Mouse (Mus musculus) left cerebral cortex, postnatal 14 days (tissue): ENCODE measurements around the gene Rep15. TPM values are rescaled to one million over a fixed set of nuclear protein-coding genes. Genes with fewer than 3 reads are reported as not detected.

Source experiments
- DNase-seq, 2 experiments: peaks; one replicate each; pipeline ENCODE4 v3.0.0; 2021 to 2022; ENCODE audit warnings: low spot score in 2 of 2, mixed read lengths in 1 of 2
- intact Hi-C: fragments of 180-260 bp; cut with DNase I; formaldehyde crosslinking; loops from one replicate; pipeline ENCODE4 v1.15.1; 2025
- total RNA-seq, 2 experiments: library from RNA; stranded (reverse); gene quantifications; 2 replicates each; pipeline ENCODE4 v1.2.3; 2021

Rep15 gene
- total RNA-seq, 2 experiments from 2014 or later: 1.6 to 2.5 TPM

DNA sequence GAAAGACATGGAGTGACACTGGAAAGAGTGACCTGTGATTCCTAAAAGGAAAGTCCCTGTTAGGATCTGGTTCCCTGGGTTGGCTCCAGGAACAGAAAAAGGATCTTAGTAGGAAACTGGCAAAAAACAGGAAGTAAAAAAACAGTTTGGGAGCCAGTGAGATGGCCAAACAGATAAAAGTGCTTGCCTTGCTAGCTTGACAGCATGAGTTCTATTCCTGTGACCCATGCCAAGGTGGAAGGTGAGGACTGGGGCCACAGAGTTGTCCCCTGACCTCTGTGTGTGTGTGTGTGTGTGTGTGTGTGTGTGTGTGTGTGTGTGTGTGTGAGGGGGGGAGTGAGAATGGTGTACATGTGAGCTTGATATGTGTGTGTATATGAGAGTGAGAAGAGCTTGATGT lies 8.8 kb upstream of the Rep15 start:
- intact Hi-C loops: no loop called here
- DNase-seq: no peak

DNA sequence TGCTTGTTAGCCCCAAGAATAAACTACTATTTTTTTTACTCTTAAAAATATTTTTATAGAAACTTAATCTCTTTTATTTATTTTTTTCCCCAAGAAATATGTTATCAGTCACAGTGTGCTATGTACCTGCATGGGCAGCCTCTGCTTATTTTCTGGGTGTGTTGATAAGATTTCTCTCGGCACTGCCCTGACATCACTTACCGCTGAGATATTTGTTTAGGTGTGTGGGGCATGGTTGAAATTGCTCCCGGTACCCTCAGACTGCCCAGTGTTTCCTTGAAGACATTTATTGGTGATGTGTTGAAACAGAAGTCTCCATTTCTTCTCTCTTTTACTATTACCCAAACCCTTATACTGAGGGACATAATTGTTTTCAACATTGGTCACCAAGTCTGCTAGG lies 7.6 kb upstream of the Rep15 start:
- DNase-seq: no peak
- intact Hi-C loops: no loop called here

DNA sequence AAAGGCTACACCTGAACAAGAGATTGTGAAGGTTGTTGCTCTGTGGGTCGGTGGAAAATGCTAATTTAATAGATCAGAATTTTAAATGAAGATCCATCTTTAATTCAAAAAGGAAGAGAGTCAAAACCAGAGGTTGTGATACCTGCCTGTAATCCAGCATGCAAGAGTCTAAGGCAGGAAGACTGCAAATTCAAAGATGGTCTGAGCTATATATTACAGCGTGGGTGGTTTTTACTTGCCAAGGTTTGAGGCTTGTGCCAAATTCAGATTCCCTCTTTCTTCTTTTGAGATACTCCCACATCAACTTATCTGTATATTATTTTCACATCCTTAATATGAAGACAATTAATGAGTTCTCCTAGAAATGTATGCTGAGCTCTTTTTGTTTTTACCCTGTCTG lies 4.0 kb upstream of the Rep15 start:
- DNase-seq: peak in 1 of 2 experiments; percentile 36
- intact Hi-C loops: no loop called here

DNA sequence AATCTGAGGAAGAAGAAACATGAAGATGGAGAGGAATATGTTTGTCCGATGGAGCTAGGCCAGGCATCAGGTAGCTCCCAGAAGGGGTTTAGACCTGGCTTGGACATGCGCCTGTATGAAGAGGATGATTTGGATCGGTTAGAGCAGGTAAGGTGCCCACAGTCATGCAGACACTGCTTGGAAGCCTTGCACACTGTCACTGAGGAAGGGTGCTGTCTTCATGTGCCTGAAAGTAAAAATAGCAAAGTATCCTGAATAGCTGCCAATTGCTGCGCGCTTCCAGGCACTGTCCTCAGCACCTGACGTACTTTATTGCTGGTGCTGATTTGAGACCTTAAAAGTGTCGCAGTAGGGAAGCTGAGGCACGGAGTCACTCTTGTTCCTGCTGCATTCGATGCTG lies 2.8 kb upstream of the Rep15 start:
- peak; percentile 45 to 50 for DNase-seq
- intact Hi-C loops: no loop called here

DNA sequence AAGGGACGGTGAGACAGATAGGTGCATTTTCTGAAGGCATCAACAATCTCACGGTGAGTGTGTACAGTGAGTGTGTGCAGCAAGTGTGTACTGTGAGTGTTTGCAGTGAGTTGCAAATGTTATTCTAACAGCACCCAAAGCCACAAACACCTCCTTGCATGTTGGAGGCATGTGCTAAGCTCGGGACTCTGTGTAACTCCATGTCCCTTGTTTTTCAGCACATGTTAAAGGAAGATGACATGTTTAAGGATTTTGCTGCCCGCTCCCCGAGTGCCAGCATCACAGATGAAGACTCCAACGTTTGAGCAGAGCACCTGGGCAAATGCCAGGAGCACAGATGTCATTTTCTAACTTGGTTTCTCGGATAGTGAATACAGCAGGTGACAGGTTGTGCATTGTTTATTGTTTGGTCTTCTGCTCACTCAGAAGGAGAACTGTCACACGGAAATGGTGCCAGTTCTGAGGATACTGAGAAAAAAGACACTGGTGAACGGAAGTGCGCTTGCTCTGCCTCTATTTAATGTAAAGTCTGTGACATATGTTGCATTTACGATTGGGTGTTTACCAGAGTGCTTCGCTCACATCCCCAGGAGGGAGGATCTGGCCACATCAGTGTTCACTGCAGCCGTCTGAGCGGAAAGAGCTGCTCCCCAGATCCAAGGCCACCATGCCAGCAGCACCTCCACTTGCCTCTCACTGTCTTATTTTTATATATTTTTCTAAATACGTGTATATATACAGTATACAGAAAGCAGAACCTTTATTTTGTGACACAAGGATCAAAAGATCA lies 2.1 kb upstream of the Rep15 start:
- intact Hi-C loops: no loop called here
- DNase-seq: no peak

DNA sequence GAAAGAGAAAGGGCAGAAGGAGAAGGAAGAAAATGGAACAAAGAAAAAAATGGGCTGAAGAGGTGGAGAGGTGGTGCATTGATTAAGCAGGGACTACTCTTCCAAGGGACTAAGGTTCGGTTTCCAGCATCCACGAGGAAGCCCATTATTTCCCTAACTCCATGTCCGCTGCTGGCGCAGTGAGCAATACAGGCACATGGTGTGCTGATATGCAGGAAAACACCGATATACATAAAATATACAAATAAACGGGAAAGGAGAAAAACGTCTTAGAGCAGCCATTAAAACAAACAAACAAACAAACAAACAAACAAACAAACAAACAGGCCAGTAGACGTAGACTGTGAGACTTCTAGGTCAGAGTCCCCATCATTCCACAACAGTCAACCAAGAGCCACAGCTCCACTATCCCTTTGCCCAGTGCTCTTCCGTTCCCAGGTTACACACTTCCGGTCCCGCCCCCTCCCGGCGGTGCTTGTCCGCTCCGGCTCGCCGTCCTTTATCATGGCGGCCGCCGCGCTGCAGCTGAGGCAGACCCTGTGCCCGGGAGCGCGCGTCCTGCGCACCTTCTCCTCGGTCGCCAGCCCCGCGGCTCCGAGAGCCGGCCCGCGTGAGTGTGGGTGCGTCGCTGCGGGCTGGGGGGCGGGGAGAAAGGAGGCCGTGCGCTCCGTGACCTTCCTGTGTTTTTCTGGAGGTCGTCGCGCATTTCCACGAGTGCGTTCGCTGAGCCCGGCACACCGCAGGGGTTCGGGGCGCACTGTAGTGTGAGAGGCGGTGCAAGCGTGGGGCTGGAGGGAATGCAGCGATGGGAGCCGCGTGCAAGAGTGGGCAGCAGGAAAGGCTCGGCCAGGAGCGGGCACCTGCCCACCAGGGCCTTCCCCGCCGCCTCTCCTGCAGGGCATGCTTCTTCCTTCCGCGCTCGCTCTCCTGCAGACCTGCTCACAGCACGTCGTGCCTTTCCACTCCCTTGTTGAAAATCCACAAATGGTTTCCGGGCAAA lies 10.2 kb downstream of the Rep15 start, which contains the start of gene Mrps35:
Gene Mrps35 (plus strand): TSS at position 474 of the 1,000 bp plus-strand sequence.
- intact Hi-C loops: no loop called here
- DNase-seq: peak; percentile 88 to 90

DNA sequence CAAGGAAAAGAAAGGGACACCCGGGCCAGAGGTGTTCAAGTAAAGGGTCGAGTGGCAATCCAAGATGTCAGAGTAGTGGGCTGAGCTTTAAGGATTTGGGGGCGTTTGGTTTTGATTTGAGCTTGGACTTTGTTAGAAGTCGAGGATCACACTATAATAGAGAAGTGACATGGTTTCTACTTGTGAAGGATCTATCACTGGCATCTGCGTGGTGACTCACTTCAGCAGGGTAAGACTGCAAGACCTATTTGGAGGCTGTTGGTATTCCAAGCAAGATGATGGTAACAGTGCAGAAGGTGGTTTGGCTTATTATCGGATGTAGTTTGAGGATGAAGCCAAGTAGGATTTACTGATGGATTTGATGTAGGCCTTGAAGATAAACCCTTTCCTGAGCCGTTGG lies 11.2 kb downstream of the Rep15 start:
- intact Hi-C loops: no loop called here
- DNase-seq: no peak

DNA sequence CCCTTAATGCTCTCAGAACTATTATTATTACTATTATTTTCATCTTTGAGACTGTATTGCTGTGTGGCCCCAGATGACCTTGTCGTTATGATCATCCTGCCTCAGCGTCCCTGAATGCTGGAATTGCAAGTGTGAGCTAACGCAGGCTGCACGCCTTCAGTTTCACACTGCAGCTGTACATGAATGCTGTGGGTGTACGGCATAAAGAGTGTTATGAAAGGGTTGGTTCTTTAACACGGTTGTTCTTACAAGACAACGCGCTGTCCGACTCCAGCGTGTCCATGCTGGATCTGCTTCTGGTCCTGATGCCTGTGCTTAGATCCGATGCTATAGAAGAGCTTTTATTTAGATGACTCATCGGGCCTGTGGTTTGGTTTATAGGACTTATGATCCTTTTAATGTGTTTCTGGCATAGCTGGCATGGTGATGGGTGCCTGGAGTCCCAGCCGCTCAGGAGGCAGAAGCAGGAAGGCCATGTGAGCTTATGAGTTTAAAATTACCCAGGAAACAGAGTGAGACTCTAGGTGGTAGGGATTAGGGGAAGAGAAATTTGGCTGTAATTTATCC lies 16.9 kb downstream of the Rep15 start:
- intact Hi-C loops: no loop called here
- DNase-seq: no peak

DNA sequence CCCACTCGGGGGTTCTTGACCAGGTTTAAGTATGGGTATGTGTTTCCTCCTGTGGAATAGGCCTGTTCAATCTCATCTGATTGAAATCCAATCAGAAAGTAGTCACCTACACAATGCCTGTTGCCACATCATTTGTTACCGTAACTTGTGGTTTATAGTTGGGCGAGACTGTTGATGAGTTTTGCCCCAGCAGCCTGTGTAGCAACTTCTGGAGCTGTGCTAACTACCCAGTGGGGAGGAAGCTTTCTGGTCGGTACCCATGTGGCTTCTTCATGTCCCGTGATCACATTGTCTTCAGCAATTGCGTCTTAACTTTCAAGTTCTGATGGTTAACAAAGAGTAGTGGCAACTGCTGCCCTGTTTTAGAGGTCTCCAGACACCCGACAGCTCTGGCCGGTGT lies 19.3 kb downstream of the Rep15 start:
- DNase-seq: no peak
- intact Hi-C loops: no loop called here

DNA sequence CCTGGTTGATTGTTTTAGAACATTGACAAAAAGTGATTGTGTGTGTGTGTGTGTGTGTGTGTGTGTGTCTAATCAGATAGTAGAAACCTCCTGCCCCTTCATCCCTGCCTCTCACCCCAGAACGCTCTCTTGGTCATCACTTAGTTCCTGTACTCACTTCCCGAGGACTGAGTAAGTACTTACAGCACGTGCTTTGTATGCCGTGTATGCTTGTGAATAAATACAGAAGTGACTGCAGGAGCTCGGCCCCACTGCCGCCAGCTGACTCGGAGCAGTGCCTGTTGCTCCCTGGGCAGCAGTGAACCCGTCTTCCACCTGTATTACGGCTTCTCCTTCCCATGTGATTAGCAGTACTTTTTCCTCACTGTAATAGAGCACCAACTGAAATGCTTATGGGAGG lies 20.1 kb downstream of the Rep15 start:
- intact Hi-C loops: no loop called here
- DNase-seq: no peak

DNA sequence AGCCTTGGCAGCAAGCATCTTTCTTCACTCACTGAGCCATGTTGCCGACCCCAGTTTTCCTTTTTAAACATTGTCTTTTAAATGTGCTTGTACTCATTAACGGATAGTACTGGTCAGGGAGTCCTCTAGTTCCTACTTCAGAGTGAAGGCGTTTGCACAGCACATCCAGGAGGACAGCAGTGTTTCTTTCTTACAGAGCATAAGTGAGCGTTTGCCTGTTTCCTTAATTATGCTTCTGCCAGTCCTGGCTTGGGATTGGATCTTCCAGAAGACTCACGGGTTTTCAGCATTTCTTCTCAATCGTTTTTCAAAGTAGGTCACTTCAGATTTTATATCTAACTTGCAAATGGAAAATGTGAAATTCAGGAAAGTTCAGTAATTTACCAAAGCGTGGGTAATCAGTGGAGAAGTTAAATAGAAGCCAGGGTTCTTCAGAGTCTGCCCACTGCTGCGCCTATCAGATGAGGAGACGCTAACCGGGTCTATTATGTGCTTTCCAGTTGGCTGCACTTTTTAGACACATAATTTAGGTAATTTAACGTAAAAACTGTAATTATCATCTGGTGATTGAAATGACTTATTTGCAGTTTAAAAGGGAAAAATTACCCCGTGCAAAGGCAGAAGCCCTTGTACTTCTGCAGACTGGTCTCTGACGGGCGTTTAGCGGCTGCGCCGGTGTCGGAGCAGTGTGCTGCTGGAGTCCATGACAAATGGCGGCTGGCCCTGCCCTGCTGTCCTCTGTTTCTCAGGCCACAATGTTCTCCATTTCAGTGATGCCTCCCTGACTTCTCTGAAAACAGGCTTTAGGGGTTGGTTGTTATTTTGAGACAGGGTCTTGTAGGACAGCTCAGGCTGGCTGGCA lies 21.6 kb downstream of the Rep15 start:
- intact Hi-C loops: no loop called here
- peak in 1 of 2 experiments; percentile 26 for DNase-seq

DNA sequence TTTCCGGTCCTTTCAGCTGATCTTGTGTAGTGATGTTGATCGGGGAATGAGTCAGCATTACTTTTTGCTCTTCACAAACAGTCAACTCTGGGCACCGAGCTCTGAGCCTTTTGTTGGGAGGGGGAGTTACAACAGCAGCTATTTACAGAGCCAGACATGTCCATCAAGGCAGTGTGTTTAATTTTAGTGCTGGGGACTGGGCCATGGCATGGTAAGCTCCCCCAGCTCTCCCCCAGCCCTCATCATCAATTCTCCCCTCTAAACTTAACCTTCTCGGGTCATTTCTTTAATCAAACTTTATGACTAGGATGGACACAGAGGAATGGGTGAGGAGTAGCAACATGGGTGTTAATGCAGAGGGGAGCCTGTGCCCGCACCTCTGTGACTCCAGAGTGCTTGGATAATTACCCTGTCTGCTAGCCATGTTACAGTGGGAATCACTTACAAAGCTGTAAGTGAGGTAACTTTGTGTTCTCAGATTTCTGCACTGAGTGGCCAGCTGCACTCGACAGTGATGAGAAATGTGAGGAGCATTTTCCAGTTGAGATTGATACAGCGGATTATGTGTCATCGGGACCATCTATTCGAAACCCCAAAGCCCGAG lies 23.1 kb downstream of the Rep15 start:
- intact Hi-C loops: no loop called here
- DNase-seq: no peak

DNA sequence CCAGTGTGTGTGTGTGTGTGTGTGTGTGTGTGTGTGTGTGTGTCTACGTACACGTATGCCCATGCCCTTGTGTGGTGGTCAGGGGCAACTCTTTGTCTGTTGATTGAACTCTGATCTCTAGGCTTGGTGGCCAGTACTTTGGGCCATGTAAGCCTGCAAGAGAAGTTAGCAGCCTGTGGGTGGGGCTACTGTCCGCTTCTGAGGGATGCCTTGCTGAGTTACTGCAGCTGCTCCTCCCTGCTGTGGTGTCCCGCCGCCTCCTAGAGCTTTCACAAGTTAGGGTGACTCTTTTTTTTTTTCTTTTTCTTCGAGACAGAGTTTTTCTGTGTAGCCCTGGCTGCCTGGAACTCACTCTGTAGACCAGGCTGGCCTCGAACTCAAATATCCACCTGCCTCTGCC lies 26.9 kb downstream of the Rep15 start:
- no peak for DNase-seq
- intact Hi-C loops: no loop called here

DNA sequence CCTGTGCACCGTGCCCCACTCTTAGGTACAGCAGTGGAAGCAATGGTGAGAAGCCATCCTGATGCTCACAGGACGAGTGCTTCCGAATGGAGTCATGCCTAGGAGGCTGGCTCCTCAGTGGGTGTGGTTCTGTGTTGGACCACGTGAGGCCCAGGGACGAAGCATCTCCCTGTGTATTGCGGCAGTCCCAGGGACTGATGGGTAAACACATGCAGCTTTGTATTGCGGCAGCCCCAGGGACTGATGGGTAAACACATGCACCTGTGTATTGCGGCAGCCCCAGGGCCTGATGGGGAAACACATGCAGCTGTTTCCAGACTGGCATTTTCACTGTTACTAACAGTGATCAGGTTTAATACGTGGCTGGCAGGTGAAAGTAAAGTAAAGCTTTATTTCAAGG lies 29.2 kb downstream of the Rep15 start:
- intact Hi-C loops: no loop called here

DNA sequence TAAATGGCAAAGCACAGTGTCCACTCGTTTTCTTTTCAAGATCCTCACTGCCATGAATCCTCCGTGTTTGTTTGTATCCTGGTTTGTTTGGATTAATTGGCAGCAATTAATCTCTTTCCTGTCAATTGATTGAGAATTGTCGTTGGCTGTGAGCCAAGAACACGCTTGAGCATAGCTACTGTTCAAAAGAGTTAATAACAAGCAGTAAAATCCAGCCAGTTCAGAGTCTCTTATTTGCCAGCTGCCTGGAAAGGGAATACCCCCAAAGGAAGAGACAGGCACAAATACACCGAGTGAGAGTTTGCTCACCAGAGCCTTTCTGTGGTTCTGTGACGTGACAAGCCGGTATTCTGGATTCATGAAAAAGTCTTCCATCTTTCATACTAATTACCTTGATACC lies 29.6 kb downstream of the Rep15 start:
- no peak for DNase-seq
- intact Hi-C loops: no loop called here

More for the DNA sequence above, 29.2 kb downstream of the Rep15 start:
- DNase-seq: no peak

DNA sequence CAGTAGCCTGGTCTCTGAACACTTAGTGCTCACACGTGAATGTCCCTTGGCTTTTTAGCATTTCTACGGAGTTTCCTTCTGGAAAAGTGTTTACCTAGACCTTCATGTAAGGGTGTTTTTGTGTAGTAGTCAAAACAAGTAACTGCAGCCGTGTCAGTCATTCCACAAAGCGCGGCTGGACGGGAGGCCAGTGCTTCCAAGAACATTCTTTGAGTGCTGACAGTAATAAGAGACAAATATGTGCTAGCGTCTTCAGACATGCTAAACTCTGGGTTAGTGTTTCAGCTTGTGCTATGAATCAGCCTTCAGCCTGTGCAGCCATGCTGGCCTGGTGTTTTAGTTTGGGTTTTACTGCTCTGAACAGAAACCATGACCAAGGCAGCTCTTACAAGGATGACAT lies 30.3 kb downstream of the Rep15 start:
- intact Hi-C loops: no loop called here
- no peak for DNase-seq

DNA sequence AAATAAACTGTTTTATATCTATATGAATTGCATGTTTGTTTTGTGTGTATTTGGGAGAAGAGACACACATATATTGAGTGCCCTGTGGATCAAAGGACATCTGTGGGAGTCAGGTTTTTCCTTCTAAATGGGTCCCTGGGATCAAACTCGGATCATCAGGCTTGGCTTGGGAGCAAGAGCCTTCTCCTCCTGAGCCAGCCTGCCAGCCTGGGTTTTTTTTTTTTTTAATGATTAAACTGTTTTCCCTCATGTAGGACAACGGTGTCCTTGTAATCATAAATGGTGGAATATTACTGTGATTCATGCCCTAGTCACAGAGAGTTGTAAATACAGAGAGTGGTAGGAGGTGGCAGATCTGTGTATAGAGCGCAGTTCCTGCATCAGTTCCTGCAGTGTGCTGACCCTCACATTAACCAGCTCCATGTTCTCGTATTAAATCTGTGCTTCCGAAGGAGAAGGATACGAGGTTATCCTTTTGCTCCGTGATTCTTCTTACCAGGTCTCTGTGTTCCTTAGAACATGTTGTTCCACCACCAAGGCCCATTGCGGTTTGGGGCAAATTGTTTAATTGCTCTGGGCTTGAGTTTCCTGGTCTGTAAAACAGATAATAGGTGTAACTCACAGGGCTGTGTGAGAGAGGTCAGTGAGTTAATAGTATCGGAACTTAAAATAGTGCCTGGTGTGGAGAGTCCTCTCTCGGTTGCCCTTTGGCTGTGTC lies 32.0 kb downstream of the Rep15 start:
- intact Hi-C loops: no loop called here
- DNase-seq: no peak

DNA sequence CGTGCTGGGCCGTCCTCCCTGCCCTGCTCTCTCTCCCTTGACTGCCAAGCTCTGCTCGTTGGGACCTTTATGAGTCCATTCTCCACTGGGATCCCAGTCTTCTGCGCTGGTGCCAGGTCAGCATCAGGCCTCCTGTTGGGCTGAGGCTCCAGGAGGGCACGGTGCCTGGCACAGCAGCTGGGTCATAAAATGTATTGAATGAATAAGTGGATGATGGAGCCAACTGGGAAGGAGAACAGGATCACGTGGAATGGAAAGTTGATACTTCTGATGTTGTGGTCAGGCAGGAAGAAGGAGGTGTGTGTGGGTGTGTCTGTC lies 32.5 kb downstream of the Rep15 start:
- intact Hi-C loops: no loop called here
- no peak for DNase-seq
